Mouse (Mus musculus): ENCODE data around the gene Ascc1.

Gene Ascc1

DNA sequence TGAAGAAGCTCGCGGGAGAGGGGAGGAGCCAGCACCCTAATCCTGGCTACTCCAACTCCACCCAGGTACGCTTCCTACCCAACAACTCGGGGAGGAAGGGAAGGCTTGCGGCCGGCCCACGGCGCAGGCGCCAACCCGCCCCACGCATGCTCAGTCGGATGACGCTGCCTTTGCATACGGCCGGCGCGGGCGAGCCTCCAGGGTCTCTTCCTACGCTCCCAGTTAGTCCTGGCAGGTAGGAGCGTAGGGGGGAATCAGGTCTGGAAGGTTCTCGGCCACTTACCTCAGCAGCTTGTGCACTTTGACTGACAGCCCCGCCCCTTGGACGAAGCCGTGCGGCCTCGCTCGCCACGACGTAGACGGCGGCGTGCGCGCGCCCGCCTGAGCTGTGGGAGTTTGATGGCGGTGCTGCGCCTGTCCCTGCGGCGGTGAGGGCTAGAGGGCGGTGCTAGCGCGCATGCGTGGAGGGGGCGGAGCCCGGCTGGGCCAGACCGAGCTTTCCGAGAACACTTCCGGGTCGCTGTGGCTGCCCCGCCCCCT is at the start of gene Ascc1, which contains the start of gene Anapc16:
Gene Ascc1, plus strand, starts transcription at position 133 of the 540 bp plus-strand sequence.
Gene Anapc16, minus strand, starts transcription at position 463 of the 540 bp plus-strand sequence.
- peak; percentile 97 for DNase-seq

DNA sequence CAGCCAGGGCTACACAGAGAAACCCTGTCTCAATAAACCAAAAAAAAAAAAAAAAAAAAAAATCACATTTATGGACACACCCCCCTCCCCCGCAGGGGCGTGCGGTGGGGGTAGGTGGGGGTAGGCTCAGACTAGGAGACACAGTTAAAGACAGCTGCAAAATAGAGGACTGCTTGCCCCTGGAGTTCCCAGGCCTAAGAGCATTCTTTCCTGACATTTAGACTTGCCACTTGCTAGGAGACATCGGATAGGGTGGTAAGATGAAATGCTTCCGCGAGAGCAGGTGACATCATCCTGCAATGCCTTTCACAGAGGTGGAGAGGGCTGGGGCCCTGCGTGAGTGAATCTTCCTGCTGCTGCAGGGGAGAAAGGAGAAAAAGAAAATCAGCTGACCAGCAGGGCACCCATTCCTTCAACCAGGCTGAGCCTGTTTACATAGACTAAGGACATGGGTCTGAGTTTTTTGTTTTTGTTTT is 49.0 kb upstream of the Ascc1 start:
- no peak for DNase-seq

DNA sequence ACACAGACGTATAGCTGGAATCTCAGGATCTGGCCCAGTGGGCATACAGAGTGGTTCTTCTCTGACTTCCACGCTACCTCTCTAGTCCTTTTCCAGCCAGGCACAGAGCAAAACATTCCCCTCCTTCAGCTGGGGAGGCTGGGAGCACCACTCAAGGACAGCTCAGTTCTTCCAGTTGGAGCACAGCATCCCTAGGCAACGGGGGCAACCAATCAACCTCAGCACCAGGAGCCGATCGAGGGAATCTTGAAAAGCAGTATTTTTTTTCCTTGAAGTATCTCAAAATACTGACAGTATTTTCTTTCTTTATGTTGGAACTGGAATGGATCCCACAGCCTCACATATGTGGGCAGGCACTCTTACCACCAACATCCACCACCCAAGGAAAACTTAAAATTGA is 45.9 kb upstream of the Ascc1 start:
- DNase-seq = peak; percentile 31

DNA sequence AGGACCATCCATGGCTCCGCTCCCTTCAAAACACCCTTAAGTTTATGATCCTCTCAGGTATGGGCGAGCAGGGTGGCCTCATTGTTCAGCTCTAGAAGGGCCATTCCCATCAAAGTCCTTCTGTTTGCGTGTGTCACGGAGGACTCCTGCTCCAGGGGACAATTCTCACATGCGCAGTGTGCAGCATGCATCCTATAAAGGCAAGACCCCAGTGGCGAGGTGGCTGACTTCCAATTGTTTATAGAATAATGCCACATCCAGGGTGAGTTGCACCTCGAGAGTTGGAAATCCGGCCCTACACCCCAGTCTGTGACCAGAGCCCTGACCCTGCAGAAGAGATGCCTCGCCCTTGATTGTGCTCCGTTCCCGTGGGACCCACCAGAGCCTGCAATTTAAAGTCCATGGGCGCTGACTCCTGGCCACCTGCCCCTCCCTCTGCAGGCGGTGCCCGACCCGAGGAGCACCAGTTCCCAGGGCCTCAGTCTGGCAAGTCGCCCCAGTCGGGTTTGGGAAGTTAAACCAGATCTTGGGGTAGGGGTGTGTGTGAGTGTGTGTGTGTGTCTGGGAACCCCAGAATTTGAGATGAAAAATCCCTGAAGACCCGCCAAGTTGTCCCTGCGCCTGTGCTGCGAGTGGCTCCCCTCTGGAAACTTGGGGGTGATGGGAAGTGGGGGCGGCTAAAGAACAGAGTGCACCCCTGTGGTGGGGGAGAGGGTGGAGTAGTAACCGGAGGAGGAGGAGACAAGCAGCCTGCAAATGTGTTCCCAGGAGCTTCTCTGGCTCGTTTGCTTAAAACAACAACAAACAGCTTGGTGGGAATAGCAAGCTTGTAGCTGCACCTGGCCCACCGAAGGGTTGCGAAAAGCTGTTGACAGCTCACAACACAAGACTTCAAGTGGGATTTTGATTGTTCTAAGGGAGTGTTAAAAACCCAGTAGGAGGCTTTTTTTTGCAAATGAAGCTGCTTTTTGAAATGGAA is 45.1 kb upstream of the Ascc1 start:
- peak; percentile 54 for DNase-seq

DNA sequence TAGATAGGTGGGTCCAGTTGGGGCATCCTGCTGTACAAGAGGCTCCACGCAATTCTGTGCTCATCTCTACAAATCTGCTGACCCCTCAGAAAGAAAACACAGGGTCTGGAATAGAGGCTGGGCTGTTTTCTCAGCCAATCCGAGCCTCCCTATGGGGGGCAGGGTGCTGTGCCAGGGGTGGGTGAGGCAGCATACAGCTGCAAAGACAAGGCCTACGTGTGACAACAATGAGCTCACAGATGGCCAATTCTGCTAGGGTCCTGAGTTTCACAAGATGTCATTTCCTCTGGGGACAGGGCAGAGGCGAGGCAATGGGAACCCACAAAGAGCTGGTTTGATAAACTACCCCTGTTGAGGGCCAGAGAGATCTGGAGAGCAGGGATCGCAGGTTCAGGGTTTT is 44.1 kb upstream of the Ascc1 start:
- no peak for DNase-seq

DNA sequence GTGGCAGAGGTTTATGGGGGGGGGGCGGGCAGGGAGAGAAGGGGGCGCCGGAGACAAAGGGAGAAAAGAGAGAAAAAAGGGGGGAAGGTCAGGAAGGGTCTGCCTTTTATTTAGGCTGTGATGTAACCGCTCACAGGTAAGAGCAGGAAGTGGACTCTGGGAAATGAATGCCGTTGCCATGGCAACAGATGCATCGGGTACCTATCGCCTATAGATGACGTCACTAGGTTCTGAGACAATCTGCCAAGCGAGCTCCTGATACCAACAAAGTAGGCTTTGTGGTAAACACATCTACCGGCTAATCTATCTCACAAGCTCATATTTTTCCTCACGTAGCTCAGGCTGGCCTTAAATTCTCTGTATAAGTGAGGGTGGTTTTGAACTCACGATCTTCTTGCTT is 43.1 kb upstream of the Ascc1 start:
- DNase-seq = peak; percentile 9

DNA sequence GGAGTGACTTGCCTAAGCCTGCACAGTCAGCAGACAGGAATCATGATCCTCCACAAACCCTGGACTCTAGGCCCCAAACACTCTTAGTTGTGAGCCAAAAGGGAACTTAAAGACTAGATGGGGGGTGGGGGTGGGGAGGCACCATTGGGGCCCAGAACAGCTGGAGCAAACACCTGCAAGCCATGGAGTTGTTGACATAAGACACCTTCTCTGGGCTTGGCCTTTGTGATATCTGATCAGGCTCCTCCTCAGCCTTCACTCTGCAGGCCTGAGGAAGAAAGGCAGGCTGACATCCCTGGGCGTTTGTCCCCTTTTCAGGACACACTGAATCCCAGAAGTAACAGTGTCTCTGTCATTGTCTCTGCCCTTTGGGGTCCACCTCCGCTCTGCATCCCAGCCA is 39.0 kb upstream of the Ascc1 start:
- DNase-seq = no peak

DNA sequence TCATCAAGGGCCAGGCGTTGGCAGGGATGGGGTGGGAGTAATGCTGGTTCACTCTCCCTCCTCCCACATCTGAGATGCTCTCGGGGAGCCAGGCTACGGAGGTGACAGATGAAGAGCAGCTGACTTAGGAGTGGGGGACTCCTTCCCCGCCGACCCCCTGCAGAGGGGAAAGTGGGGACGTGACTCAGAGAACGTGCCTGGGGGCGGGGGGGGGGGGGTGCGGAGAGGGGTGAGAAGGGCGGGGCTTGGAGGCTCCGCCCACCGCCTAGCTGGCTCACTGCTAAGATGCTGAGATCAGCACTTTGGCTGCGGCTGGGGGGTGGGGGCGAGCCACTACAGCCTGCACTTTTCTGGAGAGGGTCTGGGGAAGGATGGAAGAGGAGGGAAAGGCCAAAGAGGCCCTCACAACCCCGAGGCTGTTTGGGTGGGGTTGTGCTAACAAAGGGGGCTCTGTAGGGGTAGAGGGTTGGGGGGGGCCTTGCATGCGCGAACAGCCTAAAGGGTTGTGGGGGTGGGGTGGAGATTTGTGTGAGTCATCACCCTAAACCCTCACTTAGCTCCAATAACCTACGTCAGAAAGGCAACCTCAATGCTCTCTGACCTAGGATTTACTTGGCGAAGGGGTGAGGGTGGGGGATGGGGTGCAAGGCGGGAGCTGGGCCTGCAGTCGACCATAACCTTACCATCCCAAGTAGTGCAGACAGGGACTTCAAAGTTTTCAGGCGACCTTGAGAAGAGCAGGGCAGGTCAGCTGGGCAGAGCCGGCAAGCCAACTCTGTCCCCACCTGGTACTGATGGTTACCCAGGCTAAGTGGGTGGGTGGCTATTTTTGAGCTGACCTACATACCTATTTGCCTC is 37.9 kb upstream of the Ascc1 start:
- DNase-seq = no peak

DNA sequence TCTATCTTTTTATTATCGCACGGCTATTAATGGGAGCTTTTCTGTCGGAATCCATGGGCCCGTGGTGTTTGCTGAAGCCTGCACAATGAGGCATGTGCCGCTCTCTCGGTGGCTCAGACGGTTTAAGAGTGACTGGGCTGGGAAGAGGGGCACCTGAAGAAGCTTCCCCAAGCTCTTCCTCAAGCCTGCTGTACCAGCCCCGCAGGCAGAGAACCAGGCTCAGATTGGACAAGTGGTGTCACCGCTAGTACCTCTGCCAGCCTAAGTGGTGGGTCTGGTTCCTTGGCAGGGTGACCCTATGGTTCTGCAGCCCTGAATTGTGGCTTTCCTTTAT is 37.3 kb upstream of the Ascc1 start:
- DNase-seq = no peak

DNA sequence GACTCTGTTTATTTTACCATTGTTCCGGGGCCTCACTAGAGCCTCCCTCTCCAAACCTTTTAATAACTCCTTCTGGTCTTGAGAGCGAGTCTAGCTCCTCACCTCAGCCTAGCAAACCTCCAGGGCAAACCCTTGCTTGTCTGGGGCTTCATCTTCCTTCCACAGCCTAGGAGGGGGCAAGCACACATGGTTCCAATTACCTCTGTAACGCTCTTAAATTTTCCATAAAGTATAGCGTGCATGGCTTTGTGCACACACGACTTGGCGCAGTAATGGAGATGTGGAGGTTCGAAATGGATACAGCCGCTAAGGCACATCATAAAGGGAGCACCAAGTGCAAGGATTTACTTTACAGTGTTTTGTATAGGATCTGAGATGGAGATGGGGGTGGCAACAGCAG is 36.8 kb upstream of the Ascc1 start:
- no peak for DNase-seq

DNA sequence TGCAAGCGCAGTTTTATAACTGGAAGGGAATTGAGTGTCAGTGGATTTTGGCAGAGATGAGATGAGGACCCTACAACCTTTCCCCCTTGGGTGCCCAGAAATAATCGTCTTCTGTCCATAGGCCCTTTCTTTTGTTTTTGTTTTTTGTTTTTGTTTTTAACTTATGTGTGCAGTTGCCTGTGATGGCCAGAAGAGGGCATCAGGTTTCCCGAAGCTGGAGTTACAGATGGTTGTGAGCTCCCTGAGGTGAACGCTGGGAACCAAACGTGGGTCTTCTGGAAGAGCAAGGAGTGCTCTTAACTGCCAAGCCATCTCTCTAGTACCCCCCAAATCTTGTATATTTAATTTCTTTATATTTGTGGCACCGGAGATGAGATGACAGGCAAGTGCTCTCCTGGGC is 35.9 kb upstream of the Ascc1 start:
- DNase-seq = no peak

DNA sequence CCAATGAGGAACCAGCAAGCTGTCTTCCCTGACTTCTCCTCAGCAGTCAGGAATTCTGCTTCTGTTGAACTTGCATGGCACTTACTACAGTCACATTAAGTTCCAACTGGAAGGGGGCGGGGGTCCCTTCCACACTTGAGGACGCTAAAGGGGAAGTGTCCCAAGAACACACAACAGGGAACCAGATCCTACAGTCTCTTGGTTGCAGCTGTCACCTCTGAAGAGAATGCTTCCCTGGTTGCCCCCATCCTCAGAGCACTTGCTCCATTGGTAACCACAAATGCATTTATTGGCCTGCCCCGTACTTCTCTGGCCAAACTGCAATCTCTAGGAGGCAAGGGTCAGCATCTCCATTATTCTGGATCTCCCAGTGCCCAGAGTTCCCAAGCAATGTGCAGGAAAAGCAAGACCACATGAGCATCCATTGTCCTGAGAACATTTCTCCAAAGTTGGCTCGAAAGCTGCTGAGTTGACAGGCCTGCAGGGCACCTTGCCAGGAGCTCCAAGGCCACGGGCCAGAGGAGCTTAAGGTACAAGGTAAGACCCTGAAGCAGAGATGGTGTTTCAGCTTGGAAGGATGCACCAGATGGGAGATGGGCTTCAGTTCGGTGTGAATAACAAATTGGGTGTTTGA is 35.2 kb upstream of the Ascc1 start:
- DNase-seq = no peak

DNA sequence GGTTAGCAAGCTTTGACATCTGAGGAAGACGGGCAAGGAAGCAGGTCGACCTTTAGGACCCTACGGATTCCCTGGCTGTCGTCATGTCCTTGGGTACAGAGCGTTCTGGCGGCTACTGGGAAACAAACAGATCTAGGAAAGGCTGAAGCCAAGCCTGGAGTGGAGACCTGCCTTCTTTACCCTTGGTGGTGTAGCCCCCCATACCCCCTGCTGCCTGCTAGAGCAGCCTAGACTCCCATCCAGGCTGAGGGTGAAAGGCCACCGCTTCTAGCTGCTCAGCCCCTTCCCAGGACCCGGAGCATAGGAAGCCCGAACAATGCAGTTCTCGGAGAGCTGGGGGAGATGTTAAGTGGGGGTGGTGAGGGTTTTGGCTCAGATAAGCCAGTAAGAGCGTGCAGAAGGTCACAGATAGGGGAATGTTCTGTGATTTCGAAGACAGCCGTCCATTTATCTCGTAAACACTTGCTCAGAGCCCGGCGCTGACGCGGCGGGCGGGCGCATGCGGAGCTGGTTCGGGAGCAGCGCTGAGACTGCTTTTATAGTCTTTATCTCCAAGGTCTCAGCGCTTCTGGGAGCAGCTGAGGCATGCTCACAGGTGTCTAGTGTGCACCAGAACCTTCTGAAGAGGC is 32.7 kb upstream of the Ascc1 start:
- peak; percentile 65 for DNase-seq

DNA sequence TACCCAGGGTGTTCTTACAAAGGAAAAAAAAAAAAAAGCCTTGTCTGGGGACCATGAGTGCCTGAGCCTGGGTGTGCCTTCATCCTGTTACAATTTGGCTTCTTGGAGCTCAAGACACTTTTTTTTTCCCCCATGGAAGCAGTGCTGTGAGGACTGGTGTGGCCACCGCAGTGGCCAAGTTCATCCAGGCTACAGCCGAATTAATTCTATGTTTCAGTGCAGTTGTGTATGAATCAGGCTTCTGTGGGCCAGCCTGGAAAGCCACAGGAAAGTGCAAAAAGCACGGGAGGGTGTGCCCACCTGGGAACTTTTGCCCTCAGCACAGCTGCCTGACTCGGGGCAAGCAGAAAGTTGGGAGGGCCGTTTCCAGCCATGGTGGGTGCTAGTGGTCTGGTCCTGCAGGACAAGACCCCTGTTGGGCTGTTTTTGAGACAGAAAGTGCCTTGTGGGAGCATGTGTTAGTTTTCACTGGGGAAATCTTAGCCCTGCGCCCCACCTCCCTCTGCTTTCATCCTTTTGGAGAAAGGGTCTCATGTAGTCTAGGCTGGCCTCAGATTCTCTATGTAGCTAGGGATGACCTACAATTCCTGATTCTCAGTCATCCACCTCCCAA is 32.0 kb upstream of the Ascc1 start:
- no peak for DNase-seq

DNA sequence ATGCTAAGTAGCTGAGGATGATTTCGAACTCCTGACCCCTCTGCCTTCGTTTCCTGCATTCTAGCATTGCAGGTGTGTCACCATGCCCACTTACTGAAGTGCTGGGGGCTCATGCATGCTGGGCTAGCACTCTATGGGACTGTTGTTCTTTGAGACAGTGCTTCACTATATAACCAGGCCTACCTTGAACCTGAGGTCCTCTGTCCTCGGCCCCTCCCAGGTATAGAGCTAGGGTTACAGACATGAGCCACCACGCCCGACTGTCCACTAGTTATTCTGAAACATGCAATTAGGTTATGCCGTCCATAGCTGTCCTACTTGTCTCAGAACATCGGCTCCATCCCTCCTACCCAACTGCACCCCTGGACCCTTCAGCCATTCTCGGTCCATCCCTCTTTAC is 30.8 kb upstream of the Ascc1 start:
- DNase-seq = no peak

DNA sequence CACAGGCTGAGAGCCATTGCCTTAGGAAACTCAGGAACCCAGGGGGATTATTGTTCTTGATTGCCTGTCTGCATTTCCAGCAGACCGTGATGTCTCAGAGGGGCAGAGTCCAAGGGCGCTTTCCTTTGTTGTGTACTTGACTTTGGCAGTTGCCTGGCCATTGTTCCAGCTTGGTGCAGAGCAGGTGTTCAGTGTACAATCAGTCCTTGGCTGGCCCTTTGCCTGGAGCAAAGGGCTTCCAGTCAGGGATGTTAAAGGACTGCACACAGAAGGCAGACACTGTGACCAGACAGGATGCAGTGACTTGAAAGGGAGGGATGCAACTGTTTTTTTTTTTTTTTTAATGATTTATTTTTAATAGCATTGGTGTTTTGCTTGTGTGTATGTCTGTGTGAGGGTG is 30.1 kb upstream of the Ascc1 start:
- no peak for DNase-seq

DNA sequence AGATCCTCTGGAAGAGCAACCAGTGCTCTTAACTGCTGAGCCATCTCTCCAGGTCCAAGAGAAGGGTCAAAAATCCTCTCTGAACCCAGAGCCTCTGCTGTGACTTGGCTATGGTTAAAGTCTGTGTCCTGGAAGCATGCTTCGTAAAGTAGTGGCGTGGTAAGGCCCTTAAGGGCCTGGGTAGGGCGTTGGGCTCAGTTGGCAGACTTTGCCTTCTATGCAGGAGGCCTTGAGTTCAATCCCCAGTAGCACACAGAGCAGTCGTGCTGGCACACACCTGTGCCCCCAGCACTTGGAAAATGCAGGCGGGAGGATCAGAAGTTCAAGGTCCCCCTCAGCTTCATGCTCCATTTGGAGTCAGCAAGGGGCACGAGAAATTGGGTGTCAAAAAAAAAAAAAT is 29.6 kb upstream of the Ascc1 start:
- DNase-seq = no peak

DNA sequence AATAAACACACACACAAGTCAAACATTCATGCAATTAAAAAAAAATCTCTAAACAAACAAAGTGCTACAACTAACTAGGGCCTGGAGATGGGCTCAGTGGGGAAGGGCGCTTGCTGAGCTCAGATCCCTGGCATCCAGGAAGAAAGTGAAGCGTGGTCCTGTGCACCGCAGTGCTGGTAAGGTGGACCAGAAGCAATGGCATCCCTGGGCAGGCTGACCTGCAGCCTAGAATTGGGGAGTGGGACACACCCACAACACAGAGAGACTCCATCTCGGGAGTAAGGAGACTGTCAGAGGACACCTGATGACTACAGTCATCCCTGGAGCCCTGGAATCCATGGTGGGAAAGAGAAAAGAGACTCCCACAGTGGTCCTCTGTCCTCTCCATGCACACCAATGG is 29.2 kb upstream of the Ascc1 start:
- DNase-seq = no peak

DNA sequence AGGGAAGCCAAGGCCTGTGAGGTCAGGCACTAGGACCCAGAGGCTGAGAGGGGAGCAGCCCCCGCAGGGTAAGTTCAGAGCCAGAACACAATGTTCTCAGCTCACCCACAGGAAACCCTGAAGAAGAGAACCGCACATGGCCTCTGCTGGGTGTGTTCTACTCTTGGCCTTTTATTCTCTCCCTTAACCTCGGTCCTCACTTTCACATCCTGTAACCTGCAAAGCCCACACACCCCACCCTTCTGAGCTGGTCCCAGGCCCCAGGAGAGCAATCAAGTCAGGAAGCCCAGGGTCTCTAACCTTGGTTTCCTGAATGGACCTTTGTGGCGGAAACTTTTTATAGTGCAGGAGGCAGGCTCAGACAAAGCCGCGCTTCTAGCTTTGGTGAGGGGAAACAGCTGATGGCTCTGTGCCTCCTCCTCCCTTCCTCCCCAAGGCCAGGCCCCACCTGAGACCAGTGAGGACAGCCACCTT is 28.4 kb upstream of the Ascc1 start:
- no peak for DNase-seq

DNA sequence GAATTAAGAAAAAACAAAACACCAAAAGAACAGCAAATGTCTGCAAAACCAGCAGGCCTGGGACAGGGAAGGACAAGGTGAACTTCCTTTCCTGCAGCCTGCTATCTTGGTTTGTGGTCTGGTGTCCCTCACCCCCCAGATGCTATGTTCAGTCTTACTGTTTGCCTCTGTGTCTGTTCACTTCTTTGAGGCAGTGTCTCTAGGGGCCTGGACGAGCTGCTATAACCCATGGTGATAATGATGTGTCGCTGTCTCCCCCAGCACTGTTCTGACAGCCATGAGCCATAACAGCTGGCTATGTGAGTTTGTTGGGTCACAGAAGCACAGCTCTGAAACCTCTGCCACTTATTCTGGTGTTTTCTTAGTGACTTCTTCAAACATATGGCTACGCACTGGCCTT is 27.8 kb upstream of the Ascc1 start:
- DNase-seq = no peak

DNA sequence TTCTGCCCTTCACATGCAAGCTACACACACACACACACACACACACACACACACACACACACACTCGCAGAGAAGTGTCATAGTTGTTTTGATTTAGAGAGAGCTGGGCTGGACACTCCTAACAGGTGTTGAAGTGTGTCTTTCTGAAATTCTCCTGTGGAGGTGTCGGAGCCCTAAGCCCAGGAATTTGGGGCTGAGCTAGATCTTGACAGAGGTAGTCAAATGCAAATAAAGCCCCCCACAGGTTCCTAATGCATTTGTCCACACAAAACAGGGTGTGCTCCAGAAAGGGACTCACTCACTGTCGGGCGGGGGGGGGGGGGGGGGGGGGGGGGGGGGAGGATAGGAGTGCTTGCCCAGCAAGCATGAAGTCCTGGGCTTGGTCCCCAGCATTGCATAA is 25.5 kb upstream of the Ascc1 start:
- DNase-seq = no peak

Measured in right cerebral cortex, postnatal 25 days (tissue).